Mouse (Mus musculus): ENCODE data around the gene Umod. TPM values are rescaled to one million over a fixed set of nuclear protein-coding genes. Genes with fewer than 3 reads are reported as not detected.

Gene Umod
- polyA plus RNA-seq, 1 experiment from 2014 or later: not detected

- no peak for ATAC-seq
- no peak for TF ChIP-seq CTCF (IDR thresholded peaks at IDR 0.05)
- ChIA-PET POLR2A (no interaction called here), CTCF (no interaction called here)
- DNase-seq (ENCODE audit: low read depth, low spot score): no peak
- in situ Hi-C loops (cut with MboI; ENCODE audit: low pct_unique_long_range_greater_than_20kb): no loop called here
- H3K27me3 ChIP-seq: no peaks in the 10 kb centered on the region
Measured at GRCm38 (mm10) chr7:119443849-119444248, 35.2 kb downstream of the Umod start.

DNA sequence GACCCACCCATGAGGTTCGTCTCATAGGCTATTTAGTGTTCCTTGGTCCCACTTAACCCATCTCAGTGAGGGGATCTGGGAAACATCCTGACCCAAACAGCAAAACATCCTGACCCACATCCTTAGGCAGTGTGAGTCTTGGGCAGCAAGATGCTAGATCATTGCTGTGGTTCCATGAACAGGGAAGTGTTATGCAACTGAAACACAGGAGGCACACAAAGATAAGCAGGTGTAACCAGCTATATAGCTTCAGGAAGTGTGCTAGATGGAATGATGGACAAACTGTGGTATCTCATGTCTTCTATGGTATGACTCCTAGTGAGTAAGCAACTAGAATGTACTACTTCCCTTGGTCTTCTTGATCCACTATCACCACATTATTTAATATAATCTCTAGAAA is 37.1 kb downstream of the Umod start:
- DNase-seq (ENCODE audit: low read depth, low spot score): no peak
- ChIA-PET POLR2A (no interaction called here), CTCF (no interaction called here)
- TF ChIP-seq CTCF (IDR thresholded peaks at IDR 0.05): no peak
- in situ Hi-C loops (cut with MboI; ENCODE audit: low pct_unique_long_range_greater_than_20kb): no loop called here
- ATAC-seq: no peak
- H3K27me3 ChIP-seq: no peaks in the 10 kb centered on the region

GRCm38 (mm10) chr7:119427180-119427616 is 51.9 kb downstream of the Umod start:
- no peak for ATAC-seq
- H3K27me3 ChIP-seq: no peaks in the 10 kb centered on the region

DNA sequence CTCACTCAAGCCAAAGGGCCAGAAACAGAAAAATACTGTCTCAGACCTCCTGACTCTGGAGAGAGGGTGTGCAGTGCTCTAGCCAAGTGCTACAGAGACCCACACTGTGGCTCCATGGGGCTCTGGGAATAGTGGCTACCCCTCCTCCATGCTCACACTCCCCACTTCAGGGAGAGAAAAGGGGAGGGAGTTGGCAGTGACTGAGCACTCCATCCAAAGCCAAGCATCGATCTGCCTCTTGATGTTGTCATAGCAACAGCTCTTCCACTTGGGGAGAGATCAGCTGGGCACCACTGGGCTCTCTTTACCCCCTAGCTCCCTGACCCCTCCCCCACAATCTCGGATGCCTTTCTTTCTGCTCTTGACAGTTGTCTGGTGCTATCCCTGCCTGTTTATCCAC is 58.4 kb downstream of the Umod start:
- ChIA-PET POLR2A (no interaction called here), CTCF (no interaction called here)
- no peak for DNase-seq (ENCODE audit: low read depth, low spot score)
- in situ Hi-C loops (cut with MboI; ENCODE audit: low pct_unique_long_range_greater_than_20kb): no loop called here
- no peaks in the 10 kb centered on the region for H3K27me3 ChIP-seq
- ATAC-seq: no peak
- TF ChIP-seq CTCF (IDR thresholded peaks at IDR 0.05): no peak

More at GRCm38 (mm10) chr7:119427180-119427616, 51.9 kb downstream of the Umod start:
- TF ChIP-seq CTCF (IDR thresholded peaks at IDR 0.05): peak; percentile 60
- no peak for DNase-seq (ENCODE audit: low read depth, low spot score)
- ChIA-PET POLR2A (no interaction called here), CTCF (interaction anchor here (0.8 to 1.3 kb wide), 4 partner anchors 23 to 408 kb away, joined by 3 read pairs; no protein-coding TSS in a partner anchor)
- in situ Hi-C loops (cut with MboI; ENCODE audit: low pct_unique_long_range_greater_than_20kb): loop anchor here (5.0 kb wide), 1 partner anchor 415 kb away; no protein-coding TSS in a partner anchor

GRCm38 (mm10) chr7:119418523-119418922 is 60.6 kb downstream of the Umod start:
- ATAC-seq (no peak), DNase-seq (ENCODE audit: low read depth, low spot score) (no peak)
- TF ChIP-seq CTCF (IDR thresholded peaks at IDR 0.05): no peak
- no peaks in the 10 kb centered on the region for H3K27me3 ChIP-seq
- CTCF ChIA-PET: no interaction called here
- in situ Hi-C loops (cut with MboI; ENCODE audit: low pct_unique_long_range_greater_than_20kb): no loop called here
- POLR2A ChIA-PET: no interaction called here

Other genes starting within 250 kb of the Umod start
- not detected for gene Gp2, start 20.0 kb downstream of the Umod start, polyA plus RNA-seq (2021)
- gene Acsm5, start 40.2 kb upstream of the Umod start, polyA plus RNA-seq (2021): 0.17 TPM
- not detected for gene Pdilt, start 44.2 kb upstream of the Umod start, polyA plus RNA-seq (2021)
- 0.39 TPM for gene Acsm2, start 75.1 kb upstream of the Umod start, polyA plus RNA-seq (2021)
- not detected for gene Acsm1, start 127.7 kb upstream of the Umod start, polyA plus RNA-seq (2021)
- not detected for gene Acsm4, start 210.7 kb upstream of the Umod start, polyA plus RNA-seq (2021)
- 43.7 TPM for gene Thumpd1, start 241.5 kb upstream of the Umod start, polyA plus RNA-seq (2021)

Data from Patski (cell line).